Mouse (Mus musculus): ENCODE measurements at regions not wholly inside any gene's neighbourhood (a gene's known extent, or its start where the extent isn't known, plus 50 kb on each side); places are given as distances from the start of the nearest gene placed in this dataset.

DNA sequence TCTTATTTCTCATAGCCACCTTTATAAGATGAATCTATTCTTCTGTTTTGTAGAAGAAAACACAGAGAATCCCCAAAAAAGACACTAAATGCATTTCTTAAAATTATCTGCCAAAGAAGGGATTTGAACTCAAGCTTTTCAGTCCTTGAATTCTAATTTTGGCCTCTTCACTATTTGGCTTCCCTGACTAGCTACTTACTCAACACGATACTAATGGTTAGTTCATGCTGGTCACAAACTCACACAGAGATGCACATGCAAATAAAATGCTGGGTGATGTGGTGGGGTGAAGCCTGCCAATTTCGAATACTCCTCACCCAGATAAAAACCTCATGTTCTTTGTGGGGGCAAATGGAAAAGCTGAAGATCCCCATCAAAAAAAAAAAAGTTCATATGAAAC lies 72.7 kb upstream of the 1700066M21Rik start:
- Histone ChIP-seq H3K27ac (ENCODE audit: low read depth, low read length) (no peak overlapping the region), H3K9me3 (replicated peaks; ENCODE audit: control insufficient read depth, low read length) (no peaks in the 10 kb centered on the region), H3K9ac (ENCODE audit: low read depth, low read length) (no peak overlapping the region), H3K4me2 (no peak overlapping the region), H3K36me3 (ENCODE audit: control insufficient read depth, insufficient read depth, low read length) (no peaks in the 10 kb centered on the region), H3K4me3 (ENCODE audit: low read depth, low read length) (no peak overlapping the region), H3K4me1 (ENCODE audit: control insufficient read depth, insufficient read depth, low read length) (no peaks in the 10 kb centered on the region), H3K27me3 (ENCODE audit: control insufficient read depth, insufficient read depth, low read length) (no peaks in the 10 kb centered on the region)
- 81% methylated on average over 2 of the region's 2 CpGs for WGBS (ENCODE audit: insufficient replicate concordance)
- no peak for ATAC-seq (replicated peaks; ENCODE audit: insufficient number of reproducible peaks, low FRiP score, low TSS enrichment)

DNA sequence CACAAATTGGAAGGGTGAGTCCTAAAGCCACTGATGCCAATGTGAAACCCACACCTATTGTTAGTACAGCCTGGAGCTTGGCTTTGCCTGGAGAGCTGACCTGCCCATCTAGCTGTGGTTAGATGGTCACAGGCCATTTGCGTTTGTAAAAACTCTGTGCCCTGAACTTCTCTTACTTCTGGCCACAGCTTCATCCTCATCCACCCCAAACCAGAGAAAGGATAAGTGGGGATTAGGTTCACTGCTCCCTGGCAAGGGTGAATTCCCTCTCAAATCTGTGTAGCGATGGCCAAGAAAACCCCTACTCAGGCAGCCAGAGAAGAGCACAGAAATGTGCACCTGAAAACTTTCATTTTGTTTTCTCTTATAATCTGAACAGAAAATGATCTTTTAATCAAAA lies 54.9 kb upstream of the 1700066M21Rik start:
- Histone ChIP-seq H3K4me2 (no peak overlapping the region), H3K9me3 (replicated peaks; ENCODE audit: control insufficient read depth, low read length) (no peaks in the 10 kb centered on the region), H3K27ac (ENCODE audit: low read depth, low read length) (no peak overlapping the region), H3K27me3 (ENCODE audit: control insufficient read depth, insufficient read depth, low read length) (no peaks in the 10 kb centered on the region), H3K4me3 (ENCODE audit: low read depth, low read length) (no peak overlapping the region), H3K9ac (ENCODE audit: low read depth, low read length) (no peak overlapping the region), H3K4me1 (ENCODE audit: control insufficient read depth, insufficient read depth, low read length) (no peaks in the 10 kb centered on the region), H3K36me3 (ENCODE audit: control insufficient read depth, insufficient read depth, low read length) (no peaks in the 10 kb centered on the region)
- WGBS (ENCODE audit: insufficient replicate concordance), result 80% methylated on average over 2 of the region's 2 CpGs
- no peak for ATAC-seq (replicated peaks; ENCODE audit: insufficient number of reproducible peaks, low FRiP score, low TSS enrichment)

DNA sequence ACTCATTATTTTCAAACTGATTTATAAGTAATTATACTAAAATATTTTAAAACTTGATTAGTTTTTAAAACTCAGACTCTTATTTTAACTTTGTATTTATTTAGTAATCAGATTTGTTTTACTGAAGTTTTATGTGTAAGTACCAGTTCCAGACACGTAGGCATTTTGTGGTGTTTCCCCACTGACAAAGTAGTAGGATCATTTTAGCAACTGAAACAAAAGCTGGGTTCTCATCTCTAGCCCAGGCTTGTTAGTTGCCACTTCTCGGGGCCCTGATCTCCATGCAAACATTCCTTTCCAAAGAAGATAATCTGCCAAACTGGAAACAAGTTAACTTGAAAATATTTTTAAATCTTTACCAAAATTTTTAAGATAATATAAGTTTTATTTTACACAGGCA lies 54.3 kb upstream of the 1700066M21Rik start:
- no peak overlapping the region for H3K4me2 ChIP-seq
- H3K4me1 ChIP-seq (ENCODE audit: control insufficient read depth, insufficient read depth, low read length), result no peaks in the 10 kb centered on the region
- H3K36me3 ChIP-seq (ENCODE audit: control insufficient read depth, insufficient read depth, low read length), result no peaks in the 10 kb centered on the region
- no peak overlapping the region for H3K4me3 ChIP-seq (ENCODE audit: low read depth, low read length)
- no peaks in the 10 kb centered on the region for H3K9me3 ChIP-seq (replicated peaks; ENCODE audit: control insufficient read depth, low read length)
- H3K27me3 ChIP-seq (ENCODE audit: control insufficient read depth, insufficient read depth, low read length), result no peaks in the 10 kb centered on the region
- no peak for ATAC-seq (replicated peaks; ENCODE audit: insufficient number of reproducible peaks, low FRiP score, low TSS enrichment)
- whole genome bisulfite sequencing (ENCODE audit: insufficient replicate concordance), result 69% methylated on average over 2 of the region's 2 CpGs
- no peak overlapping the region for H3K9ac ChIP-seq (ENCODE audit: low read depth, low read length)
- no peak overlapping the region for H3K27ac ChIP-seq (ENCODE audit: low read depth, low read length)

DNA sequence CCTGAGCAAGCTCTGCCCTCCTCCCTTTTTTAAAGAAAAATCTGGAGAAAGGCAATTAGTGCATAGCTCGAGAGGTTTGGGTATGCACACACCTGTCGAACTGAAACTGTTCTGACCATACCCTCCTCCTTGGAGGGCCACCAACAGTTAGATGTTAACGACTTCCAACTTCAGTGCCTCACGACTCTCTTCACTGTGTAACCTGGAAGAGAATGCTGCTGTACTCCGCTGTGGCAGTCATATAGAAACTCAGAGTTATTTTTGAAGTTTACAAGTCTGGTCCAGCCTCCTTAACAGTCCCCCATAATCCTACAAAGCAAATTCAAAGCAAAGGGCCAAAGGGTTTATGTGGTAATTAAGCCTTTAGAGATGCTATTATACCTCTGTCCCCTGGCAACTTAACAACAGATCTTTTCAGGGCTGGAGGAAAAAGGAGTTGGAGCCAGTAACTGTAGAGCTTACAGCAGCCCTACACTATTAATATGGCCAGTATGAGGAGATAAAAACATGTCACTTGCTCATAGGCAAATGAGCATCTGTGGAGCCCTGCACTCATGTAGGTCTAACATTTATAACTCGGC lies 51.7 kb upstream of the 1700066M21Rik start:
- no peaks in the 10 kb centered on the region for H3K4me1 ChIP-seq (ENCODE audit: control insufficient read depth, insufficient read depth, low read length)
- no peak overlapping the region for H3K4me2 ChIP-seq
- no peak for ATAC-seq (replicated peaks; ENCODE audit: insufficient number of reproducible peaks, low FRiP score, low TSS enrichment)
- no peak overlapping the region for H3K4me3 ChIP-seq (ENCODE audit: low read depth, low read length)
- H3K9ac ChIP-seq (ENCODE audit: low read depth, low read length), result no peak overlapping the region
- no peaks in the 10 kb centered on the region for H3K27me3 ChIP-seq (ENCODE audit: control insufficient read depth, insufficient read depth, low read length)
- no peaks in the 10 kb centered on the region for H3K36me3 ChIP-seq (ENCODE audit: control insufficient read depth, insufficient read depth, low read length)
- no peaks in the 10 kb centered on the region for H3K9me3 ChIP-seq (replicated peaks; ENCODE audit: control insufficient read depth, low read length)
- no peak overlapping the region for H3K27ac ChIP-seq (ENCODE audit: low read depth, low read length)
- 79% methylated on average over 6 of the region's 6 CpGs for WGBS (ENCODE audit: insufficient replicate concordance)

Data from heart, embryonic 11.5 days (tissue).